Mouse (Mus musculus) cerebellum, postnatal 36 days (tissue): ENCODE results near the gene Capn12.

ENCODE experiments used
- DNase-seq, 2 experiments: peaks; one replicate each; pipeline ENCODE4 v3.0.0; 2021 to 2022; ENCODE audit warnings: mixed read lengths in 2 of 2

Gene Capn12

DNA sequence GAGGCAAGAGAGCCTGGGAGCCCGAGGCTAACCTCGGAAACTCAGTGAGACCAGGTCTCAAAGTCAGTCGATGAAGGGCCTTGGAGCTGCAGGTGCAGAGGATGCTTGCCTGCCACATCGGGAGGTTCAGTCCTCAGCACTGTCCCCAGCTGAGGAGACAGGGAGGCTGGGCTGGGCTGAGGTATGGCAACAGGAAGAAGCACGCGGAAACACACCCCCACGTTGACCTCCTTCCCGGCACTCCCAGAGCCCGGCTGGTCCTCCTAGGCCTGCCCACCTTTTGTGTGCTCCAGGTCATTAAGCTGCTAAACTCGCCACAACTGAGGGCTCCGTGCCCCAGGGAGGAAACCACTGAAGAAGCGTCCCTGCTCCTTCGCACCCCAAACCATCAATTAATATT is at the start of gene Capn12:
TSS of gene Capn12 (plus strand) at position 224 of the 400 bp plus-strand sequence.
- DNase-seq = no peak

DNA sequence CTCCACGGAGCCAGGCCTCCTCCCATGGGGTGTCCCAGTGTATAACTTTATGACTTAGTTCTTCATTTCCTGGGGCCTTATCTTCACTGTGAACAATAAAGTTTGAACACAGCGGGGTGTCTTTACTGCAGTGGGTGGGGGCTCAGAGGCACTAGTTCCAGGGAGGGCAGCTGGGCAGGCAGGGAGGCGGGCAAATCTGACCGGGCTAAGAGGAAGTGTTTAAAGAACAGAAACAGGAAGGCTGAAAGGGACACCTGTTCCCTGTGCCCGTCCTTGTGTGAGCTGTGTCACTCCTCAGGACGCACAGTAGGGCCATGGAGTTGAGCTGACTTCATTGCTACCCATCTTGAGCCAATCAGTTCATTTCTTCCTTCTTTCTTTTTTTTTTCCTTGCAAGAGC is 49.1 kb upstream of the Capn12 start:
- DNase-seq = no peak

- DNase-seq = no peak
Measured at GRCm38 (mm10) chr7:28833723-28834347, 47.4 kb upstream of the Capn12 start, which contains the start of gene Lgals4. Gene Lgals4, plus strand, starts transcription at chr7:28833854.

GRCm38 (mm10) chr7:28836936-28837335 is 44.3 kb upstream of the Capn12 start:
- no peak for DNase-seq

GRCm38 (mm10) chr7:28838331-28838730 is 42.9 kb upstream of the Capn12 start:
- DNase-seq = no peak

GRCm38 (mm10) chr7:28847273-28847672 is 33.9 kb upstream of the Capn12 start:
- no peak for DNase-seq

DNA sequence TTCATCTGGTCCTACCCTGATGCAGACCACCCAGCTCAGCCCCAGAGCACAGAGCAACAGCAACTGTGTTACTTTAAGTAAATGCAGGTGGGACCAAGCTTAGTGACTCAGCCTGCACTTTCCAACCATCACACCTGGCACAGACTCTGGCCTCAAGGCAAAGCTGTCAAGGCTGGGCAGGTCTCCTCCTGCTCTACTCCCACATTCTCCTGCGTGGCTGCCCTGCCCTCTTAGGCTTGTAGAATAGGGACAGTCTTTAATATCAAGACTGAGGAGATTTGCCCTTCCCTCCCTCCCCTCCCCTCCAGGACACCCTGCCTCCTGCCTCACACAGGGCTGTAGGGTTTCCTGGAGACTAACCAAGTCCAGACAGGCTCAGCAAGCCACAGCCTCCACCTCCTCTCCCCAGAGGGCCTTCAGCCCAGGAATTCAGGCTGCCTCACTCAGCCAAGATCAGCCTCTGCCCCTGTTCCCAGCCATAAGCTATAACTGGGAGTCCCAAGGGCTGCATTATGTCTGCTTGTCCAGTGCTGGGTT is 31.5 kb upstream of the Capn12 start:
- no peak for DNase-seq

DNA sequence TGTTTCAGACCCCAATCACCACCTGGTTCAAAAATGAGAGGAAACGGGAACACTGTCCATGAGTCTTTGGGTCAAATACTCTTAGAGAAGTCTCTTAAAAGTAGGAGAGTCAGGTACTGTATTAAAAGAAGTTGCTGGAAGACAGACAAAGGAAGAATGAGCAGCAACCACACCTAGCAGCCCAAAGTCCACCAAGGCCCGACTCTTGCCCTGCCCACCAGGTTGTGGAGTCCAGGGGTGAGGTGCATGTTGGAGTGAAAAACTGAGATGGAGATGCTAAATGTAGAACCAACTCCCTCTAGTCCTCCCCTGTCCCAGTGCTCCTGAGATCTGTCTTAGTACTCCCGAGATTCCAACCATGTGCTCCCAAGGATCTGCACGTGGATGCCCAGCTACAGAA is 30.6 kb upstream of the Capn12 start:
- no peak for DNase-seq

GRCm38 (mm10) chr7:28859953-28860352 is 21.3 kb upstream of the Capn12 start:
- DNase-seq = no peak

DNA sequence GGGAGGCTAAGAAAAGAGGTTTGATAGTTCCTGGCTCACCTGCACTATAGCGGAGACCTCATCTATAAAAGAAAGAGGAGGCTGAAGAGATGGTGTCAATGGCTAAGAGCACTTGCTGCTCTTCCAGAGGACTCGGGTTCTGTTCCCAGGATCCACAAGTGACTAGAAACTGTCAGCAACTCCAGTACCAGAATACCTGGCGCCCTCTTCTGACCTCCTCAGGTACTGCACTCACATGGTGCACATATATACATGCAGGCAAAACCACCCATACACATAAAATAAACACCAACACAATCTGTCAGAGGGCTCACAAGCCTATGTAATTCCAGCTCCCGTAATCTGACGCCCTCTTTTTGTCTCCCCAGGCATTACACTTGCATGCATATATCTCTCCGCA is 20.3 kb upstream of the Capn12 start:
- DNase-seq = no peak

GRCm38 (mm10) chr7:28862817-28863499 is 18.3 kb upstream of the Capn12 start:
- DNase-seq = no peak

GRCm38 (mm10) chr7:28863540-28863939 is 17.7 kb upstream of the Capn12 start, which contains the start of gene Lgals7:
Gene Lgals7, plus strand, starts transcription at chr7:28863853.
- DNase-seq = no peak

DNA sequence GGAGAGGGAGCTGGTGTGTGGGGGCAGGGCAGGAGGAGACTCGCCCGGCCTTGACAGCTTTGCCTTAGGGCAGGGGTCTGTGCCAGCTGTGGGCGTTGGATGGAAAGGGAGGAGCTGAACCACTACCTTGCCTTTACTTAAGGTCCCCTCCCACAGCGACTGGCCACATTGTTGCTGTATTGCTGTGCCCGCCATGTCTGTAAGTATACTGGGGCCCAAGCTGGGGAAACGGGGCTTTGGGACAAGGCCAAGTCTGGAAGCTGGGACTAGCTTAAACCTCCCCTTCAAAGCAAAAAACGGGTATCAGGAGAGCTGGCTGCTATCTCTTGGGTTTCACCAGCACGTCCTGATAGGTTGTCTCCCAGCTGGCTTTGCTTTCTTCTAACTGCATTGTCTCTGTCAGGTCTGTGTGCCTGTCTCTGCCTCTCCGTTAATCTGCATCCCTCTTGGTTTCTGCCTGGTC is 16.9 kb upstream of the Capn12 start:
- no peak for DNase-seq

DNA sequence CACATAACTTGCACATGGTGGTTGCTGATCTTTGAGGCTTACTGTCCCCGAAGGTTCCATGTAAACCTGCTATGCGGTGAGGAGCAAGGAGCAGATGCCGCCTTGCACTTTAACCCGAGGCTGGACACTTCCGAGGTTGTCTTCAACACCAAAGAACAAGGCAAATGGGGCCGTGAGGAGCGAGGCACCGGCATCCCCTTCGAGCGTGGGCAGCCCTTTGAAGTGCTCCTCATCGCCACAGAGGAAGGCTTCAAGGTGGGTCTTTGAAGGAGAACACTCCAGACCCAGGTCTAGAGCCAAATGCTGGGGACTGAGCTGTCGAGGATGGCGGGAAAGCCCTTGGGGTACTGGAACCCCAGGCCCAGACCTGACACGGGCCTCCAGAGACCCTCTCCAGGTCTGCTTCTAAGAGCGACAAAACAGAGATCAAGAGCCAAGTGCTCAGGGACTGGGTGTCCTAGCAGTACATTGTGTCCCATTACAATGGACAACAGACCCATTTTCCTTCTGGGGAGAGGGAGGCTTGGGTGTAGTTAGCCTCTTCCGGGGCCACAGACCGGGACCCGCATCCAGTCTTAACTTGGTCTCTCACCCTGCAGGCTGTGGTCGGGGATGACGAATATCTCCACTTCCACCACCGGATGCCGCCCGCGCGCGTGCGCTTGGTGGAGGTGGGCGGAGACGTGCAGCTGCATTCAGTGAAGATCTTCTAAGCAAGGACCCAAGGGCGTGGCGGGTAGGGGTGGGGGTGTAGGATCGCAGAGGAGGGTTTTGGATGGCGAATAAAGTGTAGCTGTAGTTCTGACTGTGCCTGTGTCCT is 15.5 kb upstream of the Capn12 start:
- no peak for DNase-seq

- DNase-seq = no peak
Measured at GRCm38 (mm10) chr7:28866769-28867507, 14.3 kb upstream of the Capn12 start.

- peak; percentile 68 to 77 for DNase-seq
Measured at GRCm38 (mm10) chr7:28867508-28868340, 13.5 kb upstream of the Capn12 start.

DNA sequence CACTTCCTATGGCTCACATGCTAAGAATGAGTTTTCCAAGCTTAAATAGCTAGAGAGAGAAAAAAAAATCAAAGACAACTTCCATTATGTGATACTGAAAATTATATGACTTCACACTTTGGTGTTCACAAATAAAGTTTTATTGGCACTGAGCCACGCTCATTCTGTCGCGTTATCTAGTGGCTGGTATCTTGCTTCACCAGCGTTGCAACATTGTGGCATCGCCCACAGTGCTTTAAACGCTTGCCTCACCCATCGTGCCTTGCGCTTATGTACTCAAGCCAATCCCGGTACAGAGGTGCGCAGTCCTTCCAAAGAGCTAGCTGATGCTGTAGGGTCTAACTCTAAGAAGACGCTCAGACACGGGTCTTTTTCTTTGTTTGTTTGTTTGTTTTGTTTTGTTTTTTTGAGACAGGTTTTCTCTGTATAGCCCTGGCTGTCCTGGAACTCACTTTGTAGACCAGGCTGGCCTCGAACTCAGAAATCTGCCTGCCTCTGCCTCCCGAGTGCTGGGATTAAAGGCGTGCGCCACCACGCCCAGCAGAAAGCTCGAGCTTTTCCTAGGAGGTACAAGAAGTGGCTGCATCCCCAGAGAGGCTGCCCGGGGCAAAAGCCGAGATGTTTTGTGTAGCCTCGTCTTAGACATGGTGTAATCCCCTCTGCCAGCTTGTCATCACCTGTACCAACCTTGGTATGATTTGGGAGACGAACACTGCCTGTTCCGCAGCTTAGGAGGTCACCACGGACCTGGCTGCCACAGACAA is 10.1 kb upstream of the Capn12 start:
- no peak for DNase-seq

DNA sequence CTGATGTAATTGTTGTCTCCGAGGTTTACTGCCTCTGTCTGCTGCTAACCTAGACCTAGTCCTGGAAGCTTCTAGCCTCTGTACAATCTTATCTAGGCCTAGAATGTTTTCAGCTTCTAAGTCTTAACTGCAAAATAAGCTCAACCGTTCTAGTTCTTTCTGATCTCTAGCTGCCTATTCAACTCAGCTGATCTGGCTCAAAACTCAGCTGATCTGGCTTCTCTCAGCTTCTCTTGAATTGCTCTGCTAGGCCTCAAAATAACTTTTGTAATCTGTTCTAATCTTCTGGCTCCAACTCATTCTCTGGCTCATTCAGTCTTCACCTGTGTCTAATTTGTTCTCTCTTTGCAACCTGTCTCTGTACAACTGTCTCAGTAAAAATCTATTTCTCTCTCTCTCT is 6.7 kb upstream of the Capn12 start:
- no peak for DNase-seq

GRCm38 (mm10) chr7:28876099-28876498 is 5.1 kb upstream of the Capn12 start:
- no peak for DNase-seq

DNA sequence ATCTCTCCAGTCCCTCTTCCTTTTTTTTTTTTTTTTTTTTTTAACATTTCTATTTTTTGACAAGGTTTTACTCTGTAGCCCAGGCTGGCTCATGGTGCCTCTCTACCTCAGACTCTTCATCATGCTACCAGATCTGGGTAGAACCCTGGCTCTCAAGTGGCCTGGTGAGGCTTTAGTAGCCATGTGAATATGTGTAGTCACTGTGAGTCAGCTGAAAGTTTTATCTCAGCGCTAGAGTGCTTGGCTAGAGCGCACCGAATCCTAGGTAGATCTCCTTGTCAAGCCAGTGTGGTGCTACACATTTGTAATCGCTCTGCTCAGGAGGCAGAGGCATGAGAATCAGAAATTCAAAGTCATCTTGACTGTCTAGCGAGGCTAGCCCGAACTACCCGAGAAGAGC is 4.1 kb upstream of the Capn12 start:
- no peak for DNase-seq

GRCm38 (mm10) chr7:28877856-28878255 is 3.4 kb upstream of the Capn12 start:
- DNase-seq = no peak
